Comparison of ENCODE assay signal across 22 mouse cellular contexts in the genomic region with DNA sequence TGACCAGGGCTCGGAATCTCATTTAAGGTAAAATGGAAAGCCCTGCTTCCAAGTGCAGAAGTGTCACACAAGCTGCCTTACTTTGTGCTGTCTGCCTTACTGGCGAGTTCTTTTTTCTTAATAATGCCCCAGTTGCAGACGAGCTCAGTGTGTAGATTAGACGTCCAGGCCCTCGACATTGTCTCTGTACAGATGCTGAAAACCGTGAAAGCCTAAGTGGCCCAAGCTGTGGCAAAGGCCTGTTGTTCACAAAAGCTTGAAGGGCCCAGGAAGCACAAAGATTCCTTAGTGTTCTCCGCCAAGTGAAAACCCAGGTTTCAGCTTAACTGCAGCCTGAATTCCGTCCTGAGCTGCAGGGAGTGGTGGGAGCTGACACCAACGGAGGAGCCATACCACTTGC. TPM values are rescaled to one million over a fixed set of nuclear protein-coding genes. Genes with fewer than 3 reads are reported as not detected.
DNase-seq lines count a peak whose midpoint lies in the region; ATAC-seq and TF ChIP-seq lines count a peak whose summit lies in the region.
"Had no signal": no experiment of that assay in that cellular context is flagged by ENCODE, and none has a peak within 500 bp of the region (broad histone marks: within the 10 kb centered on the region; RNA-seq: fewer than 3 reads in every experiment).

No protein-coding gene starts in this region.

- H3K27me3 ChIP-seq in forebrain, embryonic 10.5 days (ENCODE audit: poor library complexity, severe bottlenecking), result no peaks in the 10 kb centered on the region; the same call in 1 of the 2 replicates
- H3K27me3 ChIP-seq in forebrain, embryonic 16.5 days (replicated peaks; ENCODE audit: control insufficient read depth, insufficient read depth, low read length), result no peaks in the 10 kb centered on the region
- H3K27me3 ChIP-seq in hindbrain, postnatal 0 days (ENCODE audit: insufficient read depth, low read length), result no peaks in the 10 kb centered on the region
- no peaks in the 10 kb centered on the region for H3K27me3 ChIP-seq in neural tube, embryonic 14.5 days (ENCODE audit: control insufficient read depth, insufficient read depth, low read length)
- H3K27me3 ChIP-seq: embryonic facial prominence, embryonic 12.5 days; intestine, embryonic 15.5 days had no signal

- ATAC-seq in forebrain, embryonic 16.5 days, result no peak
- ATAC-seq in hindbrain, postnatal 0 days, result no peak
- no peak for ATAC-seq in neural tube, embryonic 14.5 days (ENCODE audit: low read depth)
- ATAC-seq: CD4-positive, CD25-positive, alpha-beta regulatory T cell, adult 4 months; intestine, embryonic 15.5 days had no signal

- H3K27ac ChIP-seq in forebrain, embryonic 10.5 days, result peak overlapping the region; percentile 81
- H3K27ac ChIP-seq in forebrain, embryonic 16.5 days (ENCODE audit: low read length), result 0 out of 2 replicates have a peak overlapping the region, but pooled peaks have one; percentile 37
- peak overlapping the region; percentile 68 for H3K27ac ChIP-seq in hindbrain, postnatal 0 days
- peak overlapping the region; percentile 4; the same call in 1 of the 2 replicates for H3K27ac ChIP-seq in neural tube, embryonic 14.5 days (ENCODE audit: low read depth, low read length)
- H3K27ac ChIP-seq: embryonic facial prominence, embryonic 12.5 days; intestine, embryonic 15.5 days had no signal

- no peak overlapping the region for H3K4me2 ChIP-seq in forebrain, embryonic 16.5 days (ENCODE audit: low read length)
- no peak overlapping the region for H3K4me2 ChIP-seq in hindbrain, postnatal 0 days (ENCODE audit: low read depth, low read length)
- H3K4me2 ChIP-seq in neural tube, embryonic 14.5 days (ENCODE audit: low read depth, low read length), result no peak overlapping the region
- H3K4me2 ChIP-seq: embryonic facial prominence, embryonic 12.5 days; intestine, embryonic 15.5 days; lung, embryonic 14.5 days had no signal

- no peaks in the 10 kb centered on the region for H3K36me3 ChIP-seq in forebrain, embryonic 10.5 days (replicated peaks)
- H3K36me3 ChIP-seq in forebrain, embryonic 16.5 days (ENCODE audit: control insufficient read depth, insufficient read depth), result 0 out of 2 replicates have a peak, but pooled peaks cover 2% of the 10 kb centered on the region
- 0 out of 2 replicates have a peak, but pooled peaks cover 4% of the 10 kb centered on the region for H3K36me3 ChIP-seq in hindbrain, postnatal 0 days (ENCODE audit: insufficient read depth, low read length)
- no peaks in the 10 kb centered on the region for H3K36me3 ChIP-seq in neural tube, embryonic 14.5 days (ENCODE audit: control insufficient read depth, insufficient read depth, low read length)
- H3K36me3 ChIP-seq: embryonic facial prominence, embryonic 12.5 days; intestine, embryonic 15.5 days had no signal

- WGBS in forebrain, embryonic 10.5 days, result 28% methylated on average over 9 of the region's 9 CpGs
- whole genome bisulfite sequencing in forebrain, embryonic 16.5 days, result 10% methylated on average over 9 of the region's 9 CpGs
- 28% methylated on average over 9 of the region's 9 CpGs for whole genome bisulfite sequencing in hindbrain, postnatal 0 days
- 31% methylated on average over 9 of the region's 9 CpGs for WGBS in neural tube, embryonic 14.5 days

- DNase-seq in forebrain, embryonic 10.5 days (ENCODE audit: extremely low spot score, low spot score), result no peak
- no peak for DNase-seq in hindbrain, postnatal 0 days (ENCODE audit: low spot score)
- no peak for DNase-seq in adrenal gland, postnatal 10 days
- DNase-seq in cerebellum, postnatal 25 days, result no peak
- DNase-seq in testis, postnatal 14 days (ENCODE audit: low spot score), result no peak
- DNase-seq: adrenal gland, adult 8-10 months; cerebellum, adult 9-11 months; lung, embryonic 14.5 days; right cerebral cortex, postnatal 4 days had no signal

- no peaks in the 10 kb centered on the region for H3K9me3 ChIP-seq in forebrain, embryonic 10.5 days
- H3K9me3 ChIP-seq in forebrain, embryonic 16.5 days (ENCODE audit: control insufficient read depth, low read length), result no peaks in the 10 kb centered on the region
- no peaks in the 10 kb centered on the region for H3K9me3 ChIP-seq in hindbrain, postnatal 0 days (ENCODE audit: low read length)
- no peaks in the 10 kb centered on the region for H3K9me3 ChIP-seq in neural tube, embryonic 14.5 days (ENCODE audit: control insufficient read depth, low read length)
- H3K9me3 ChIP-seq: embryonic facial prominence, embryonic 12.5 days; intestine, embryonic 15.5 days had no signal

- TF ChIP-seq CTCF in hindbrain, postnatal 0 days (IDR thresholded peaks at IDR 0.05; ENCODE audit: low read depth), result no peak

- H3K4me3 ChIP-seq in forebrain, embryonic 10.5 days, result no peak overlapping the region
- no peak overlapping the region for H3K4me3 ChIP-seq in forebrain, embryonic 16.5 days (replicated peaks; ENCODE audit: low read length)
- no peak overlapping the region for H3K4me3 ChIP-seq in hindbrain, postnatal 0 days (ENCODE audit: low read length)
- H3K4me3 ChIP-seq in neural tube, embryonic 14.5 days (ENCODE audit: low read depth, low read length), result no peak overlapping the region
- H3K4me3 ChIP-seq: embryonic facial prominence, embryonic 12.5 days; intestine, embryonic 15.5 days had no signal

- no peak overlapping the region for H3K9ac ChIP-seq in forebrain, embryonic 16.5 days (replicated peaks; ENCODE audit: low read depth, low read length)
- no peak overlapping the region for H3K9ac ChIP-seq in hindbrain, postnatal 0 days (replicated peaks; ENCODE audit: low read length)
- H3K9ac ChIP-seq in neural tube, embryonic 14.5 days (replicated peaks; ENCODE audit: low read depth, low read length), result no peak overlapping the region
- H3K9ac ChIP-seq: embryonic facial prominence, embryonic 12.5 days; intestine, embryonic 15.5 days; lung, embryonic 14.5 days had no signal

- H3K4me1 ChIP-seq in forebrain, embryonic 10.5 days, result peaks cover 53% of the 10 kb centered on the region
- peaks cover 39% of the 10 kb centered on the region for H3K4me1 ChIP-seq in forebrain, embryonic 16.5 days (replicated peaks; ENCODE audit: control insufficient read depth, insufficient read depth, low read length)
- peaks cover 3% of the 10 kb centered on the region; the same call in 1 of the 2 replicates for H3K4me1 ChIP-seq in hindbrain, postnatal 0 days (ENCODE audit: insufficient read depth, low read length)
- peaks cover 6% of the 10 kb centered on the region; the same call in 1 of the 2 replicates for H3K4me1 ChIP-seq in neural tube, embryonic 14.5 days (ENCODE audit: control insufficient read depth, insufficient read depth, low read length)
- H3K4me1 ChIP-seq: intestine, embryonic 15.5 days had no signal

RNA-seq across cellular contexts. Expression of a gene that starts 15.0 kb away (rescaled TPM):
- polyA plus RNA-seq in forebrain, embryonic 10.5 days (2016; fragmentation: Nextera tagmentation; extraction: Ambion mirVana), result not detected in 2 replicates
- polyA plus RNA-seq in forebrain, embryonic 16.5 days (2015; fragmentation: Nextera tagmentation; extraction: Ambion mirVana), result 0.21 and 0.49 TPM in 2 replicates
- total RNA-seq in hindbrain, postnatal 0 days (2014; rRNA removed), result not detected in 2 replicates
- 0.25 and 0.26 TPM in 2 replicates for polyA plus RNA-seq in hindbrain, postnatal 0 days (2015; fragmentation: Nextera tagmentation; extraction: Ambion mirVana)
- polyA plus RNA-seq in neural tube, embryonic 14.5 days (2014; fragmentation: Nextera tagmentation; extraction: Ambion mirVana), result 0.17 and 0.40 TPM in 2 replicates
- not detected for total RNA-seq in adrenal gland, postnatal 10 days (2021)
- total RNA-seq: adrenal gland, adult 8-10 months; gastrocnemius, adult 8-10 months; heart, adult 8-10 months; layer of hippocampus, postnatal 14 days; left cerebral cortex, postnatal 36 days; liver, adult 2 months; MEL had no signal
- polyA plus RNA-seq: CD4-positive, CD25-positive, alpha-beta regulatory T cell, adult 4 months; embryonic facial prominence, embryonic 12.5 days; heart, postnatal 0 days; intestine, embryonic 15.5 days; liver, adult 2 months; lung, embryonic 14.5 days; urinary bladder, adult 2 months had no signal

RNA-seq across cellular contexts. Expression of a gene that starts 26.2 kb away (rescaled TPM):
- polyA plus RNA-seq in forebrain, embryonic 10.5 days (2016; fragmentation: Nextera tagmentation; extraction: Ambion mirVana), result 4.3 and 4.5 TPM in 2 replicates
- 46.2 and 47.6 TPM in 2 replicates for polyA plus RNA-seq in forebrain, embryonic 16.5 days (2015; fragmentation: Nextera tagmentation; extraction: Ambion mirVana)
- 31.3 and 40.8 TPM in 2 replicates for total RNA-seq in hindbrain, postnatal 0 days (2014; rRNA removed)
- polyA plus RNA-seq in hindbrain, postnatal 0 days (2015; fragmentation: Nextera tagmentation; extraction: Ambion mirVana), result 37.5 and 41.2 TPM in 2 replicates
- 35.4 and 52.4 TPM in 2 replicates for polyA plus RNA-seq in neural tube, embryonic 14.5 days (2014; fragmentation: Nextera tagmentation; extraction: Ambion mirVana)
- total RNA-seq in adrenal gland, postnatal 10 days (2021), result 1 to 10 TPM; 3.7 to 4.1 TPM
- total RNA-seq: MEL had no signal
- polyA plus RNA-seq: CD4-positive, CD25-positive, alpha-beta regulatory T cell, adult 4 months had no signal

Comparison
In these comparisons a context has a peak if more than half of its experiments do, and no peak if none do; other contexts are left out.
1. H3K27ac ChIP-seq: peak in every context shown above with its lines; median percentile 81 in forebrain, embryonic 10.5 days; 68 in hindbrain, postnatal 0 days; 37 in forebrain, embryonic 16.5 days; 4 in neural tube, embryonic 14.5 days.